Mouse (Mus musculus): ENCODE data around the gene Zfp503. TPM values are rescaled to one million over a fixed set of nuclear protein-coding genes. Genes with fewer than 3 reads are reported as not detected.

The Zfp503 gene
- polyA plus RNA-seq, 1 experiment: not detected

GRCm38 (mm10) chr14:21985981-21986732, 3.2 kb downstream of the Zfp503 start:
- TF ChIP-seq GATA1 (IDR thresholded peaks at IDR 0.05; ENCODE audit: low read length): no peak

DNA sequence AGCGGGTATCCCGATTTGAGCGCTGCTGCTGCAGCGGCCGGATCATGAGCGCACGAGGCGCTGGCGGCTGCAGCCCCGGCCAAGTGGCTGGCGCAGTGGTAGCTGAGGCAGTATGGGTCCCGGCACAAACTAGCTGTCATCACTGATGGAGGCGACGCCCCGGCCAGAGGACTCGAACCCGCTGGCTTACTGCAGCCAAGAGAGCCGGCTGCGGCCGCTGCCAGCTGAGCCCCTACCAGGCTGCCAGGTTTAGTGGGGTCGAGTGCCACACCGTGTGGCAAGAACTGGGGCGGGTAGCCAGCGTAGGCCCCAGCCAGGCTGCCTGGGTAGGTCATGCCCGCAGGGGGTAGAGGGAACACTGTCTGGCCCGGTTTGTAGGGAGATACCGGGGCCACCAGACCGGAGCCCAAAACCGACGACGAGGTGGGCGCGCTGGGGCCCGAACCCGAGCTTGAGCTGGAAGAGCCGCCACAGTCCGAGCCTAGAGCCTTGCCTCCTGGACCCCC, 3.9 kb downstream of the Zfp503 start:
- no peak for TF ChIP-seq GATA1 (IDR thresholded peaks at IDR 0.05; ENCODE audit: low read length)

DNA sequence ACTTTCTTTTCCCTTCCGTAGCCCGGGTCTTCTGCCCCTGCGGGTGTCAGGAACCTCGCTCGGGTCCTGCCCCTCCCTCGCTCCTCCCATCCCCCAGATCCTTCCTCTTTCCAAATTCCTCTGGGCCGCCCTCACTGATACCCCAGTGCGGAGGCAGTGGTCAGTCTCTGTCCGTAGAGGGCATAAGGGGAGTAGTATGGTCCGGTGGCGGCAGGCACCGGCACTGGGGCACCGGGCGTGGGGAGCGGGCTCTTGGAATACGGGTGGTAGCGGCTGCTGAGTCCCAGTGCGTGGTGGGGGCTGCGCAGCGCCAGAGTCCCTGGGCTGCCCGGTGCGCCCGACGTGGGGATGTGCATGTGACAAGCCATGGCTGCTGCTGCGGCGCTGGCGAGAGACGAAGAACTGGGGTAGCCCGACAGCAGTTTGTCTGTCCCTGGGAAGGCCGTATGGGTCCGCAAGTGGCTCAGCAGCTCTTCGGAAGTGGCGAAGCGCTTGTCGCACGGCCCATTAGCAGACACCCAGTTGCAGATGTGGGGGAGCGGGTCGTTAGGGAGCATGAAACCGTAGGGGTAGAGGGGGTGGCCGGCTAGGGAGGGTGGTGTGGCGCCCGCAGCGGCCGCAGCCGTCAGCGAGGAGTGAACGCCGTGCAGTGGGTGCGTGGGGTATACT, 4.5 kb downstream of the Zfp503 start:
- no peak for TF ChIP-seq GATA1 (IDR thresholded peaks at IDR 0.05; ENCODE audit: low read length)

DNA sequence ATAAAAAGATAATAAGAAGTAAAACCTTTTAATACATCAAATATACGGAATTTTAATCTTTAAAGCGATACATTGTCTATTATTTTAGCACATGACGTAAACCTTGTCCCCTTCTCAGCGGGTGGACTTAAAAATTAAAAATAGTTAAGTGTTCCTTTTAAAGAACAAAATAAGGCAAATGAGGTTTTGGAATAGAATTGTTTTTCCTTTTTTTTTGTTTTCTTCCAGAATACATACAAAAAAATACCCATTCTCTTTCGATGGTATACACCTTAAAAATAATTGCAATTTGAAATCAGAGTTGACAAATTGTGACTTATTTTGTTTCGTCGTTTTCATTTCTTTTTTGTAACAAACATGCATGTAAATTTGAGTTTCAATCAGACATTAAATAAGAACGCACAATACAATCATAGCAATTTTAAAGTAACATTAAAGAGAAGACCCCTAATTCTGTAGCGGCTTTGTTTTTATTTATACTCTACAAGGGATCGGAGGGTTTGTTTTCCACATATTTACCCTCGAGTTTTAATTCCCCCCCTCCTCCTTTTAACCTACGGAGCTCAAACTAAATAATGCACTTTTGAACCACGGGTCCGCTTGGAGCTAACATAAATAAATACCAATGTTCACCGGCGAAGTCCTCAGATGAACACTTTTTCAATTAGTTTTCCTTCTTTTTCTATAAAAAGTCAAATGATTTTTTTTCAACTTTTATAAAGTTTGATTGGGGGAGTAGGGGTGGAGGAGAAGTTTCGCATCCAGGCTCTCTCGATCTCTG, 5.3 kb downstream of the Zfp503 start:
- no peak for TF ChIP-seq GATA1 (IDR thresholded peaks at IDR 0.05; ENCODE audit: low read length)

GRCm38 (mm10) chr14:21983311-21983949, 6.0 kb downstream of the Zfp503 start:
- no peak for TF ChIP-seq GATA1 (IDR thresholded peaks at IDR 0.05; ENCODE audit: low read length)

DNA sequence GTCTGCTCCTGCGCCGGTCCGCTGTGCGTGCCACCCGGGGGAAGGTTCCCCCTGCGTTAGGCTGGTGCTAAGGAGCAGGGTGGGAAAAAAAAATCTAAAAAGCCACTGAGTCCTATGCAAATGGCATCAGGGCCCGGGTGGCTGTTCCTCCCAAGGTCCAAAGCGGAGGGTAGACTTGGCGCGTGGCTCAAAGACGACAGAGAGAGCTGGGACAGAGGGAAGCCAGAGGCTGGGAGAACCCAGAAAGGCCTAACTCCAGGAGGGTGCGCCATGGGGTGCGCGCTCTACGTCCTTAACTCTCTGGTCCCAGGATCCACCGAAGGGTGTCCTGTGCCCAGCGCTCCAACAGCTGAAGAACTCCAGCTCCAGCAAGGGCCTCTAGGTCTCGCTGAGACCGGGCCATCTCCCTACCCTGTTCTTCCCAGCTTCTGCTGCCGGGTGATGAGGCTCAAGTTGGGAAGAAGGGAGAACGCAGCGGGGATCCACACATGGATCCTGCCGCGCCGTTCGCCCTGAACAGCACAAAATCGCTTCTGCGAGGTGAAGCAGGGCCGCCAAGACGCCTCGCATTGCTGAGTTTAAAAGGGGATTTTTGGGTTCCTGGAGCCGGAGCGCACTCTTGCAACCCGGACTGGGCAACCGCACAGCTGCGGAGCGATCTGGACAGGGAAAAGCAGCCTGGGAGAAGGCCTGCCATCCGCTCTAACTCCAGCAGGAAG, 6.7 kb downstream of the Zfp503 start:
- TF ChIP-seq GATA1 (IDR thresholded peaks at IDR 0.05; ENCODE audit: low read length): no peak

DNA sequence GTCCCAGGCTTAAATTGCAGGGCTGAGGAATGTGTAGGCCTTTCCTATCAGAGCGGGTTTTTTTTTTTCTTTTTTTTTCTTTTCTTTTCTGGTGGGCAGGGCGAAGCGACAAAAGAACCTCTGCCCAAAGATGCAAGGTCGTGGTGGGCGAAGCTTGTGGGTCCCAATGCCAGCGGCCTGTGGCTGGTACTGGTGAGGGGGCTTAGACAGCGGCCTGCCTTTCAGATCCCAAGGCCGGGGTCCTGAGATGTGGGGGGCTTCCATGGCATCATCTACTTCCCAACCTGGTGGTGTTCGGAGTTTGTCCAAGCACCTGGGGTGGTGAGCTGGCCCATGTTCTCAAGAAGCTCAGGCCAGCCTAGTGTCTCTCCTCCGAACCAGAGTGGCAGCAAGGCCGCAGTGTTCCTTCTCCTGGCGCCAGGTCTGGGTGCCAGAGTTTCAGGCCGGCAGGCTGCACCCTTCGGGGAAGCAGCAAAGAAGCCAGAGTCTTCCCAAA, 7.3 kb downstream of the Zfp503 start:
- TF ChIP-seq GATA1 (IDR thresholded peaks at IDR 0.05; ENCODE audit: low read length): no peak

DNA sequence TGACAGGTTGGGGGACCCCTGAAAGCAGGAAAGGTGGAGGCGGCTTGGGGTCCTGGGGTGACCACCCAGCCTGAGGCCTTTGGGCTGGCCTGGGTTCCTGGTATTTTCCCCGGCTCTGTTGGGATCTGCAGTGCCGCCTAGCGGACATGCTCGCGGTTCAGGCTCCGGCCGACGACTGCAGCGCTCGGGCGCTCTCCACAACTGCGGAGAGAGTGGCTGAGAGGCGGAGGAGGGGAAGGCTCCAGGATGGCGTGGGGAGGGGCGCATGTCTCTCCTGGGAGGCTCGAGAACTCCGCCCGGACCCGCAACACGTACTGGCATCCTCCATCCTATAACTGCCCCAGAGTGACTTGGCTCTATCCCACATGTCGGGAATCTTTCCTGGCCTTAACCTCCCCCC, 7.9 kb downstream of the Zfp503 start:
- TF ChIP-seq GATA1 (IDR thresholded peaks at IDR 0.05; ENCODE audit: low read length): no peak

- no peak for TF ChIP-seq GATA1 (IDR thresholded peaks at IDR 0.05; ENCODE audit: low read length)
Measured at GRCm38 (mm10) chr14:21968978-21969377, 20.4 kb downstream of the Zfp503 start.

DNA sequence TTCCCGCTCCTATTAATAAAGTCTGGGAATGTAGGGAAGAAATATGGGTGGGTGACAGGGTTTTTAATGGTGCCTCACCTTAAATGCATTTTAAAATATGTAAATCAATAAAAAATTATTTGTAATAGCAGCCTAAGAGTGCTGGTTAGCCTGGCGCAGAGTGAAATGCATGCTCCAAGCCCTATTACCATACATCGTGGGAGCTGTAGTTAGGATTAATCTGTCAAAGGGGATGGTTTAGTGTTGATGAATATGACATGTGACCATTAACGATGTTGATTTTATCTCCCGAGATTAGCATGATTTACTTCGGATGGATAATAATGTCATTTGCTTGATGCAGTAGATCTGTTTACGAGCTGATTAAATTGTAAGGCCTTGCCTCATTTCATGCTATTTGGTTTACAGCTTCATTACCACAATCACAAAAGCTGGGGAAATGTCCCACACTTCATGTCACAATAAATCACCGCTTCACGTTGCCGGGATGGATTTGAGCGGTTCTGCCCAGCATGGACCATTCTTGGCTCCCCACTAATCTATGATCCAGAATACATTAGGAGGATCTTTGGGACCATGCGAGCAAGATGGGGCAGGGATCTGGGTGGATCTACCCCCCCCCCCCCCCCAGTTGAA, 21.9 kb downstream of the Zfp503 start:
- no peak for TF ChIP-seq GATA1 (IDR thresholded peaks at IDR 0.05; ENCODE audit: low read length)

DNA sequence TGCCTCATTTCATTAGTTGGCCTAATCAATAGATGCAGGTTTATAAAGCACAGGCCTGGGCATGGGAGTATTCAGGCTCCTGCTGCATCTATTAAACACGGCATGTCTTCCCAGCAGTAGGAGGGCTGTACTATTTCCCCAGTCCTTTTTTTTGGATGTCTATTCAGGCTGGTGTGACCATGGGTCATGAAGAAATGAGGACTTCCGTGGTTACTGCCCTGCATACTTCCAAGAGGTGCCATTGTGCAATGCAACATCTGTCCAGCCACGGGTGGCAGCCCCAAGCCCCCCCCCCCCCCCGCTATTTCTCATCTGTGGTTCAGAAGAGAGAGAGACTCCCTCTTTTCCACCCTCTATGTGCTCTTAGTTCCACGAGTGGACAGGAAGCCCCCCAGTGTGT, 23.1 kb downstream of the Zfp503 start:
- no peak for TF ChIP-seq GATA1 (IDR thresholded peaks at IDR 0.05; ENCODE audit: low read length)

- no peak for TF ChIP-seq GATA1 (IDR thresholded peaks at IDR 0.05; ENCODE audit: low read length)
Measured at GRCm38 (mm10) chr14:21962381-21963050, 26.9 kb downstream of the Zfp503 start.

DNA sequence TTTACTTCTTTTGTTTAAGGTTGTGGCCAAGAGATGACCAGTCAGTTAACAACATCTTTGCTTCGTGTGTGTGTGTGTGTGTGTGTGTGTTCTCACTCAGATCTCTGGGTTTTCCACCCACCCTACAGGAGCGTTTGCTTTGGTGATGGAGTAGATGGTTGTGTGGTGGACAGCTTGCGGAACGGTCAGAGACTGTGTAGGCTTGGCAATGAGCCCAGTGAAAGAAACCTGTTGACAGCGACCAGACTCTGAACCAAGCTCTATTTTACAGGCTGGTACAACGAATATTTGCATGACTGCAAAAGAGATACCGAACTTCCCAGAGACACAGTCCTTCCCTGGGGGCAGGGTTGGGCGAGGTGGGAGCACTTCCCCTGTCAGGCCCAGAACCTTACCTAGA, 30.2 kb downstream of the Zfp503 start:
- TF ChIP-seq GATA1 (IDR thresholded peaks at IDR 0.05; ENCODE audit: low read length): no peak

GRCm38 (mm10) chr14:21958643-21959042, 30.8 kb downstream of the Zfp503 start:
- TF ChIP-seq GATA1 (IDR thresholded peaks at IDR 0.05; ENCODE audit: low read length): no peak
